Mouse (Mus musculus) hindbrain, embryonic 10.5 days (tissue): ENCODE measurements around the gene Fam169b. TPM values are rescaled to one million over a fixed set of nuclear protein-coding genes. Genes with fewer than 3 reads are reported as not detected.

Experiments used
- DNase-seq: peaks from one replicate; pipeline ENCODE4 v3.0.0-alpha.2; 2017; ENCODE audit warnings: low spot score
- H3K27ac ChIP-seq: fragments of 300-500 bp; sonication (generic); 2 replicates; pipeline ENCODE4 v1.5.1; 2016; ENCODE audit warnings: mild to moderate bottlenecking, moderate library complexity
- H3K27me3 ChIP-seq: fragments of 300-500 bp; sonication (generic); 2 replicates; pipeline ENCODE4 v1.6.1; 2016; ENCODE audit warnings: mild to moderate bottlenecking; ENCODE audit not compliant: poor library complexity, insufficient read depth, severe bottlenecking
- H3K36me3 ChIP-seq: fragments of 300-500 bp; sonication (generic); 2 replicates; pipeline ENCODE4 v1.6.1; 2016; ENCODE audit warnings: mild to moderate bottlenecking, moderate library complexity
- H3K4me1 ChIP-seq: fragments of 300-500 bp; sonication (generic); replicated peaks from 2 replicates; pipeline ENCODE4 v1.6.1; 2016; ENCODE audit warnings: mild to moderate bottlenecking
- H3K4me3 ChIP-seq: fragments of 300-500 bp; sonication (generic); 2 replicates; pipeline ENCODE4 v1.5.1; 2016; ENCODE audit warnings: mild to moderate bottlenecking, moderate library complexity
- H3K9me3 ChIP-seq: fragments of 300-500 bp; sonication (generic); 2 replicates; pipeline ENCODE4 v1.6.1; 2016; ENCODE audit warnings: mild to moderate bottlenecking, moderate library complexity
- WGBS: fragments of 180-500 bp; shearing (Covaris S2); methylation state at CpG from one replicate; pipeline ENCODE4 v1.1.7; 2016; 5-methylcytosine and 5-hydroxymethylcytosine counted together
- polyA plus RNA-seq: library from polyadenylated mRNA; unstranded; fragments of >200 nt; fragmentation: Nextera tagmentation; extraction: Ambion mirVana; gene quantifications from 2 replicates; pipeline ENCODE4 v1.2.1, GENCODE M21; 2016

Gene Fam169b
- polyA plus RNA-seq, 1 experiment from 2014 or later: 1.2 TPM

GRCm38 (mm10) chr7:68298381-68299076 lies 24.9 kb downstream of the Fam169b start:
- H3K4me1 ChIP-seq: peaks cover 9% of the 10 kb centered on the region; the same call in 1 of the 2 replicates
- H3K27ac ChIP-seq: no peak overlapping the region
- H3K4me3 ChIP-seq: no peak overlapping the region
- no peaks in the 10 kb centered on the region for H3K36me3 ChIP-seq
- H3K27me3 ChIP-seq: no peaks in the 10 kb centered on the region
- WGBS: 87% methylated on average over 13 of the region's 13 CpGs
- H3K9me3 ChIP-seq: no peaks in the 10 kb centered on the region
- DNase-seq: no peak

- H3K4me1 ChIP-seq: peaks cover 20% of the 10 kb centered on the region
- no peak overlapping the region for H3K27ac ChIP-seq
- WGBS: 84% methylated on average over 7 of the region's 7 CpGs
- peak; percentile 24 for DNase-seq
- no peaks in the 10 kb centered on the region for H3K27me3 ChIP-seq
- no peaks in the 10 kb centered on the region for H3K36me3 ChIP-seq
- H3K4me3 ChIP-seq: no peak overlapping the region
- H3K9me3 ChIP-seq: no peaks in the 10 kb centered on the region
Observed at GRCm38 (mm10) chr7:68301160-68301559, 27.5 kb downstream of the Fam169b start.

GRCm38 (mm10) chr7:68302586-68303433 lies 29.2 kb downstream of the Fam169b start:
- Histone ChIP-seq H3K36me3 (no peaks in the 10 kb centered on the region), H3K9me3 (no peaks in the 10 kb centered on the region), H3K4me1 (peaks cover 21% of the 10 kb centered on the region), H3K4me3 (0 out of 2 replicates have a peak overlapping the region, but pooled peaks have one; percentile 2), H3K27ac (no peak overlapping the region), H3K27me3 (no peaks in the 10 kb centered on the region)
- 30% methylated on average over 18 of the region's 18 CpGs for WGBS
- peak; percentile 75 for DNase-seq

- no peaks in the 10 kb centered on the region for H3K9me3 ChIP-seq
- H3K27ac ChIP-seq: no peak overlapping the region
- H3K4me1 ChIP-seq: peaks cover 21% of the 10 kb centered on the region
- H3K27me3 ChIP-seq: no peaks in the 10 kb centered on the region
- H3K36me3 ChIP-seq: no peaks in the 10 kb centered on the region
- DNase-seq: peak; percentile 8
- no peak overlapping the region for H3K4me3 ChIP-seq
- 54% methylated on average over 6 of the region's 6 CpGs for WGBS
Observed at GRCm38 (mm10) chr7:68303685-68304084, 30.0 kb downstream of the Fam169b start.

- H3K27me3 ChIP-seq: no peaks in the 10 kb centered on the region
- 56% methylated on average over 11 of the region's 11 CpGs for WGBS
- no peak overlapping the region for H3K27ac ChIP-seq
- H3K36me3 ChIP-seq: no peaks in the 10 kb centered on the region
- DNase-seq: no peak
- H3K9me3 ChIP-seq: no peaks in the 10 kb centered on the region
- peaks cover 21% of the 10 kb centered on the region for H3K4me1 ChIP-seq
- H3K4me3 ChIP-seq: no peak overlapping the region
Observed at GRCm38 (mm10) chr7:68305781-68306575, 32.3 kb downstream of the Fam169b start.

GRCm38 (mm10) chr7:68306756-68307155 lies 33.1 kb downstream of the Fam169b start:
- WGBS: 92% methylated on average over 8 of the region's 8 CpGs
- Histone ChIP-seq H3K36me3 (no peaks in the 10 kb centered on the region), H3K9me3 (no peaks in the 10 kb centered on the region), H3K4me1 (peaks cover 21% of the 10 kb centered on the region), H3K4me3 (no peak overlapping the region), H3K27ac (no peak overlapping the region), H3K27me3 (no peaks in the 10 kb centered on the region)
- no peak for DNase-seq

GRCm38 (mm10) chr7:68311469-68311868 lies 37.8 kb downstream of the Fam169b start:
- H3K27ac ChIP-seq: no peak overlapping the region
- WGBS: 69% methylated on average over 6 of the region's 6 CpGs
- no peak overlapping the region for H3K4me3 ChIP-seq
- no peak for DNase-seq
- H3K27me3 ChIP-seq: no peaks in the 10 kb centered on the region
- no peaks in the 10 kb centered on the region for H3K36me3 ChIP-seq
- no peaks in the 10 kb centered on the region for H3K9me3 ChIP-seq
- peaks cover 12% of the 10 kb centered on the region for H3K4me1 ChIP-seq

- no peak for DNase-seq
- Histone ChIP-seq H3K4me3 (no peak overlapping the region), H3K9me3 (no peaks in the 10 kb centered on the region), H3K27ac (no peak overlapping the region), H3K36me3 (no peaks in the 10 kb centered on the region), H3K27me3 (no peaks in the 10 kb centered on the region), H3K4me1 (peaks cover 12% of the 10 kb centered on the region)
- 86% methylated on average over 5 of the region's 5 CpGs for WGBS
Observed at GRCm38 (mm10) chr7:68312395-68312794, 38.8 kb downstream of the Fam169b start.

- no peak overlapping the region for H3K27ac ChIP-seq
- 72% methylated on average over 14 of the region's 14 CpGs for WGBS
- no peaks in the 10 kb centered on the region for H3K36me3 ChIP-seq
- H3K27me3 ChIP-seq: no peaks in the 10 kb centered on the region
- no peak overlapping the region for H3K4me3 ChIP-seq
- no peak for DNase-seq
- H3K9me3 ChIP-seq: no peaks in the 10 kb centered on the region
- H3K4me1 ChIP-seq: peaks cover 12% of the 10 kb centered on the region
Observed at GRCm38 (mm10) chr7:68313038-68313782, 39.6 kb downstream of the Fam169b start.

GRCm38 (mm10) chr7:68314286-68314685 lies 40.6 kb downstream of the Fam169b start:
- no peak overlapping the region for H3K27ac ChIP-seq
- no peak for DNase-seq
- no peak overlapping the region for H3K4me3 ChIP-seq
- H3K27me3 ChIP-seq: no peaks in the 10 kb centered on the region
- 80% methylated on average over 1 of the region's 1 CpGs for WGBS
- H3K9me3 ChIP-seq: no peaks in the 10 kb centered on the region
- H3K4me1 ChIP-seq: peaks cover 12% of the 10 kb centered on the region
- no peaks in the 10 kb centered on the region for H3K36me3 ChIP-seq

GRCm38 (mm10) chr7:68315068-68315467 lies 41.4 kb downstream of the Fam169b start:
- Histone ChIP-seq H3K4me3 (no peak overlapping the region), H3K36me3 (no peaks in the 10 kb centered on the region), H3K9me3 (no peaks in the 10 kb centered on the region), H3K27ac (0 out of 2 replicates have a peak overlapping the region, but pooled peaks have one; percentile 16), H3K27me3 (no peaks in the 10 kb centered on the region), H3K4me1 (peaks cover 12% of the 10 kb centered on the region)
- WGBS: 62% methylated on average over 4 of the region's 4 CpGs
- no peak for DNase-seq
